Mouse (Mus musculus) heart, postnatal 4 days (tissue): Measurements from ENCODE around the gene Gigyf1. TPM values are rescaled to one million over a fixed set of nuclear protein-coding genes. Genes with fewer than 3 reads are reported as not detected.

Experiments used
- DNase-seq: peaks from one replicate; pipeline ENCODE4 v3.0.0; 2021
- total RNA-seq, 2 experiments: library from RNA; stranded (reverse); gene quantifications; 2 replicates each; pipeline ENCODE4 v1.2.3; 2021

Gigyf1 gene
- total RNA-seq, 2 experiments from 2014 or later, result 30.5 to 32.4 TPM

GRCm38 (mm10) chr5:137535318-137535717 is 17.0 kb downstream of the Gigyf1 start:
- no peak for DNase-seq

GRCm38 (mm10) chr5:137537461-137537860 is 19.1 kb downstream of the Gigyf1 start:
- DNase-seq, result no peak

- no peak for DNase-seq
Observed at GRCm38 (mm10) chr5:137539291-137539801, 21.0 kb downstream of the Gigyf1 start.

- DNase-seq, result no peak
Observed at GRCm38 (mm10) chr5:137540991-137541390, 22.6 kb downstream of the Gigyf1 start.

- no peak for DNase-seq
Observed at GRCm38 (mm10) chr5:137541768-137542540, 23.6 kb downstream of the Gigyf1 start.

- no peak for DNase-seq
Observed at GRCm38 (mm10) chr5:137544926-137545325, 26.6 kb downstream of the Gigyf1 start.

- no peak for DNase-seq
Observed at GRCm38 (mm10) chr5:137545596-137545995, 27.2 kb downstream of the Gigyf1 start.

GRCm38 (mm10) chr5:137549840-137550239 is 31.5 kb downstream of the Gigyf1 start:
- DNase-seq, result no peak

GRCm38 (mm10) chr5:137551119-137551518 is 32.8 kb downstream of the Gigyf1 start:
- no peak for DNase-seq

- no peak for DNase-seq
Observed at GRCm38 (mm10) chr5:137553000-137553399, 34.7 kb downstream of the Gigyf1 start.

- peak; percentile 83 for DNase-seq
Observed at GRCm38 (mm10) chr5:137553411-137553837, 35.1 kb downstream of the Gigyf1 start, which contains the start of gene Actl6b. Gene Actl6b, plus strand, starts transcription at chr5:137553517.

GRCm38 (mm10) chr5:137553898-137554297 is 35.5 kb downstream of the Gigyf1 start:
- no peak for DNase-seq

- no peak for DNase-seq
Observed at GRCm38 (mm10) chr5:137561556-137561955, 43.2 kb downstream of the Gigyf1 start.

GRCm38 (mm10) chr5:137562965-137563364 is 44.6 kb downstream of the Gigyf1 start:
- no peak for DNase-seq

- DNase-seq, result no peak
Observed at GRCm38 (mm10) chr5:137565744-137566143, 47.4 kb downstream of the Gigyf1 start.

GRCm38 (mm10) chr5:137566416-137566815 is 48.1 kb downstream of the Gigyf1 start:
- DNase-seq, result no peak

- DNase-seq, result no peak
Observed at GRCm38 (mm10) chr5:137568223-137568798, 50.0 kb downstream of the Gigyf1 start.

GRCm38 (mm10) chr5:137569031-137569430 is 50.7 kb downstream of the Gigyf1 start:
- DNase-seq, result no peak

- peak; percentile 60 for DNase-seq
Observed at GRCm38 (mm10) chr5:137569665-137570064, 51.3 kb downstream of the Gigyf1 start, which contains the start of gene Tfr2. Gene Tfr2, plus strand, starts transcription at chr5:137569840.

GRCm38 (mm10) chr5:137570181-137570580 is 51.8 kb downstream of the Gigyf1 start:
- DNase-seq, result no peak

- no peak for DNase-seq
Observed at GRCm38 (mm10) chr5:137570691-137571586, 52.6 kb downstream of the Gigyf1 start.

- peak; percentile 41 for DNase-seq
Observed at GRCm38 (mm10) chr5:137574470-137574901, 56.1 kb downstream of the Gigyf1 start.
